Mouse (Mus musculus) NIH3T3 (cell line): ENCODE data around the gene Copa.
A peak's percentile ranks its signal among the peaks of the same experiment; 100 is the strongest.

Experiments used
- DNase-seq: peaks from one replicate; pipeline ENCODE4 v3.0.0-alpha.2; 2012; ENCODE audit warnings: low read depth

Gene Copa

GRCm38 (mm10) chr1:172082101-172082898 lies at the start of gene Copa, which contains the start of gene Ncstn:
Gene Copa (plus strand): TSS chr1:172082529.
Gene Ncstn (minus strand): TSS chr1:172082795.
- peak; percentile 97 for DNase-seq

DNA sequence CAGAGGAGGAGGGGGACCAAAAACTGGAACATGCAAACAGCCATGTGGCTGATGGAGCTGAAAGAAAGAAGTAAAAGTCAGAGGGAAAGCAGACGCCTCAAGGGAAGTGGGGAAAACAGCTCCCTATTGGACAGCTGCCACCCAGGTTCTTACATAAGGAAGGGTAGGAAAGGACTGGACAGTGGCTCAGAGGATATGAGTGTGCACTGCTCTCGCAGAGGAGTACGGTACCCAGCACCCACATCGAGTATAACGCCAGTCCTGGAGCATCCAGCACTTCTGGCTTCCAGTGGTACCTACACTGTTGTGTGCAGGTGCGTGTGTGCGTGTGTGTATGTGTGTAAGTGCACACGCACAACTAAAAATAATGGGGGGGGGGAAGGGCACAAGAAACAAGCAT lies 35.9 kb upstream of the Copa start:
- no peak for DNase-seq

GRCm38 (mm10) chr1:172046938-172047337 lies 35.4 kb upstream of the Copa start:
- DNase-seq = peak; percentile 92

- DNase-seq = no peak
Measured at GRCm38 (mm10) chr1:172048241-172048734, 34.0 kb upstream of the Copa start.

GRCm38 (mm10) chr1:172049131-172049782 lies 33.1 kb upstream of the Copa start:
- DNase-seq = peak; percentile 27

- DNase-seq = no peak
Measured at GRCm38 (mm10) chr1:172052766-172053279, 29.5 kb upstream of the Copa start.

DNA sequence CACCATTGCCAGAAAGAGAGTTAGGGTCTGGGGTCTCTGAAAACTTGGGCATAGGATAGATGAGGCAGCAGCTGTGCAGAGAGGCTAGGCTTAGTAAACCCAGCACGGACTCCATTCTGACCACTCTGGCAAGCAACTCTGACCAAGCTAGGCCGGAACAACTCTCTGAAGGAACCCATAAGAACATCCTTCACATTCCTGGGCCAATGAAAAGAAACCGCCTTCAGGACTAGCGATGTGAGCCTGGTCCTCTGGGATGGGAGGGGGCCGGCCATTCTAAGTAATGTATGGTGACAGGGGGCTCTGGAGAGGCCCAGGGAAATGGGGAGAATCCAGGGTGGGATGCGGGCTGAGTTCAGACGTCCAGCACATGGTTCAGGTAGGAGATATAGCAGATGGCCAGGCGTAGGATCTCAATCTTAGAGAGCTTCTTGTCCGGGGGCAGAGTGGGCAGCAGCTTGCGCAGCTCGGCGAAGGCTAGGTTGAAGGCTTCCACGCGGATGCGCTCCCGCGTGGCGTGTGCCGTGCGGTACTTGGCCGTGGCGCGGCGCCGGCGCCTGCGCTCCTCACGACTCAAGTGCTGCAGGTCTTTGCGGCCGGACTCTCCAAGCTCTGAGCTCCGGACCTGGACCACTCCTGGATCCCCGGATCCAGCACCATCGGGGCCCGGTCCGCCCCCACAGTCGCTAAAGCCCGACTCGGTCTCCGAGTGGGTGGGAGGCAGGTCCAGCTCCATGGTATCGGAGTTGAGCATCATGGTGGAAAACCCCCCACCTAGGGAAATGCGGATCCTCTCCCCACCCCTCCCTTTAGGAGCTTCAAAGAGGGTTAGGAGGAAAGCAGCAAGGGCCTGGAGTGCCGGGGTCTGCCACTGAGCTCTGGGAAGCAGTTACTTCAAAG lies 28.5 kb upstream of the Copa start:
- no peak for DNase-seq

GRCm38 (mm10) chr1:172056251-172056650 lies 26.1 kb upstream of the Copa start:
- no peak for DNase-seq

DNA sequence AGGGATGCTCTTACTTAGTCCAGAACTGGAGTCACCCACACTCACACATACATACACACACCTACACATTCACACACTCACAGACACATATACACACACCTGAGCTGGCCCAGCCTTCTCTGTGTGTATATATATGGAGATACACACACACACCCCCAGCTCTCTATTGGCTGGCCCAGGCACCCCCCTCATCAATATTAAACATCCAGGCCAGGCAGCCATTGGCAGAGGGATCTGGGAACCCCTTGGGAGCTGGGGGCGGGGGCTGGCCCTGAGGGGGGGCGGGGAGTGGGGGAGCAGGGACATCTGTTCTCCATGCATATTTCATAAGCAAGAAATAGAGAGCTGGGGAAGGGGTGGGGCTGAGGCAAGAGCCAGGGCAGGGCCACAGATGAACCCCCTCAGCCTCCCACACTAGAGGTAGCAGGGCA lies 24.8 kb upstream of the Copa start, which contains the start of gene Nhlh1:
Gene Nhlh1, minus strand, starts transcription at position 83 of the 431 bp plus-strand sequence.
- no peak for DNase-seq

GRCm38 (mm10) chr1:172058321-172058720 lies 24.0 kb upstream of the Copa start:
- DNase-seq = no peak

- no peak for DNase-seq
Measured at GRCm38 (mm10) chr1:172058874-172059273, 23.5 kb upstream of the Copa start.

DNA sequence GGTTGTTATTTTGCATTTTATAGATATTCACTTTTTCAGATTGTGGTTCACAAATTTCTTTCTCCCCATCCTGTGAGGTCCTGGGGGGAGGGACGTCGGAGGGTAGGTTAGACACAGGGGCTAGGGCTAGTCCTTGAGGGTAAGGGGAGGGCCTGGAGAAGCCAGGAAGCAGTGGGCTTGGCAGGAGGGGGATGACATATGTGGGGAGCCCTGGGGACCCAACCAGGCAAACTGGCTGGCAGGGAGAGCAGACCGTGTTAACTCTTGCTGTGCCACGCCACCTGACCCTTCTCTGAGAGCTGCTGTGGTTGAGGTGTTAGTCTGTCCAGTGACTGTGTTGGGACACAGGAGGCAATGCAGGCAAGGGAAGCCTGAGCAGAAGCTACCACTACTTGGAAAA lies 21.7 kb upstream of the Copa start:
- DNase-seq = no peak

DNA sequence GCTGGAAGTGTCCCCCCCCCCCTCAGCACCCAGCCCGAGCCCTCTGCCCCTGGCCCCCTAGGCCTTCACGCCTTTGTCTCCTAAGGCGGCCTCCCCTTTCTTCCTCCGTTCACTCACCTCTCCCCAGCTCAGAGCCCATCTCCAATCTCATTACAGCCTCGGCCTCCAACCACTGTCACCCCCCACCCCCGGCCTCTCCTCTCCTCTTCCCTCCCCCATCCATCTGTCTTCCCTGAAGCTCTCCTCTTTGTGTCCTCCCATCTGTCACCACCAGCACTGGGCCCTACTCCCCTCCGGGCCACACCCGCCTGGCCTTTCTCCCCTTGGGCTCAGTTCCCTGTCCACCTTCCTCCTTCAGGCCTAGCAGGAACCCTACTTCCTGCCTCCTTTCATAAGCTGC lies 21.1 kb upstream of the Copa start:
- DNase-seq = no peak

DNA sequence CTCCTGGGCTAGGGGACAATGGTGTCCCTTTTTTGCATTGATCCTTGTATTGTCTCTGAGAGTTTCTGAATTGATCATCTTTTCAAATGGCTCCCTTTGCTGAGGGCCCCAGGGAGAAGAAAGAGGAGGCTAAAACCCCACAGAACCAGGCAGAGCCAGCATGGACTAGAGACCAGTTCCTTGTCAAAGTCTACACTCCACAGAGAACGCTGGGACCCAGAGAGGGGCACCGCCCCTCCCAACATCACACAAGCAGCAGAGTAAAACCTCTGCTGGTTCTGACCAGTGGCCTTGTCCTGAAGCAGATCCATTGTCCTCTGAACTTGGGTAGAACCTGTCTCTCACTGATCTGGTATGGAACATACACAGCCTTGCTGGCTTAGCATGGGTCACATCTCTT lies 20.2 kb upstream of the Copa start:
- no peak for DNase-seq

DNA sequence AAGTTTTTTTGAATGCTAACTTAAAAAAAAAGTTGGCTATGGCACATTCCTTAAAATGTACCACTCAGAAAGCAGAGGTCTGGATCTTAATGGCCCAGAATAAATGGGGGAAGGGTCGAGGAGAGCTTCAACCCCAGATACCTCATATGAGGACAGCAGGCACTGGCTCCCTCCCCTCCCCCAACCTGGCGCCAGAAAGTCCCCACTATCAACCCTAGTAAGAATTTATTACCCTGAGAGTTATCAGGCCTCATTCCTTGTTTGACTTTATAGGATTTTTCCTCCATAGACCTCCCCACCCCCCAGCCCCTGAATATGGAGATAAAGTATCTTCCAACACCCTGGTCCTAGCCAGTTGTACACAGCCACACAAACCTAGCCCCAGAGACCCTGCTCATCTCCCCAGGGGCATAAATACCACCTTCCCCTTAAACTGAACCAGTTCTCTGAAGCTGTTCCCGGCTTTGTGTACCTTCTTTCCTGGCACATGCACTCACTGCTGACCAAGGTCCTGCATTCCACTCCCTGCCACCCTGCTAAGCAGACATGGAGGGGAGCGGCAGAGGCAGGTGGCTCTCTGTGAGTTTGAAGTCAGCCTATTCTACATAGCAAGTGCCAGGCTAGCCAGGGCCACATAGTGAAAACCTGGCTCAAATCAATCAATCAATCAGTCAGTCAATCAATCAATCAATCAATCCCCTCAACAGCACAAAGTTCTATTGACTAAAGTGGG lies 18.9 kb upstream of the Copa start:
- DNase-seq = no peak

- DNase-seq = no peak
Measured at GRCm38 (mm10) chr1:172064613-172065141, 17.7 kb upstream of the Copa start.

GRCm38 (mm10) chr1:172070227-172070626 lies 12.1 kb upstream of the Copa start:
- DNase-seq = no peak

- no peak for DNase-seq
Measured at GRCm38 (mm10) chr1:172071556-172071955, 10.8 kb upstream of the Copa start.

DNA sequence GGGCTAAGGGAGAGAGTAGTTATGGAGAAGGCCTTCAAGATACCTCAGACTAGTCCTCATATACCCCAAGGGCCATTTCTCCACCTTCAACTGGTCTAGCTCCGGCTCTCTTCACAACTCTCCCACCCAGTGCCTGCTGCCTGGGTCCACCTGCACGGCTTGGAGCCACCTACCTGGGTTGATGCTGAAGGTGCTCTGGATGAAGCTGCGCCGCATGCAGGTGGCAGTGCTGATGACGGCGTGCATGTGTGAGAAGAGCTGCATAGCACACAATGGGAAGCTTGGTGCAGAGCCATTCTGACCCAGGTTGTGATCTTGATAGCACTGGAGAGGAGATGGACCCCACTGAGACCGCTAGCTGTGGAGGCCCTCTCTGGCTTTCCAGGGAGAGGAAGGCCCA lies 9.7 kb upstream of the Copa start:
- DNase-seq = no peak

DNA sequence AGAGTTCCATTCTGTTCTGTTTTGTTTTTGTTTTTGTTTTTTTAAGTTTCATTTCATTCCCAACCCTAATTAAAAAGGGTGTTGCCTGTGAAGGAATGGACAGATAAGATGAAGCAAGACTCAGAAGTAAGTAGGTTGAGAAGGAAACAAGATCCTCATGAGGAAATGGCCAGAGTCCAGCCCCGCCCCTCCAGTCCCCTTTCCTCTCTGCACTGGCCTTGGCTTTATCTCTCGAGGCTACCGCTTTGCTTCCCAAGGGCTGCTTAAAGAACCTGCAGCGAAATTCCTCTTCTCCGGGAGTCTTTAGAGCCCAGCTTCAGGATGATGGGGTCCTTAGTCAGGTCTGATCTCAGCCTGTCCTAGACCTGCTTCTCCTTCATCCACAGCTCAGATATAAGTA lies 4.3 kb upstream of the Copa start:
- no peak for DNase-seq

DNA sequence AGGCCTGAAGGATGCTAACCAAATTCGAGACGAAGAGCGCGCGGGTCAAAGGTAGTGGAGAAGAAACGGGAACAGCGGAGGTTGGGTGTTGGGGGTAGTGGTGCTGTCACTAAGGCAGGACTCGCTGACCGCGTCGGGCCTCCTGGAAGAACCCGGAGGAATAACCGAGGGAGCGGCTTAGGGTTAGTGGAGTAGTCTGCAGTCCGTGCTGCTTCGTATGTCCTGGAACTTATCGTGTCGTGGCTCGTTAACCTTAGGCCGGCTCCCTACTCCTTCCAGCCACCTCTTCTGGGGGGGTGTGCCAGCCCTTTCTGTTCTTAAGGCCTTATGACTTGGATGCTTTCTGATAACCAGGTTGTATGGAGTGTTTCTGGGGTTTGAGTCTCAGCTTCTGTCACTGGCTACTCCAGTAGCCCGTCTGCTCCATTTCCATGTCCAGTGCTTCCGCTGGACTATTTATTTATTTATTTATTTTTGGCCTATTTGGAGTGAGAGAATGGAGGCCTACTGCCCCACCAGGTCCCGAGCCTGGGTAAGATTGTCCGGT lies 643 bp downstream of the Copa start:
- DNase-seq = peak; percentile 49
